Mouse (Mus musculus) testis, adult 2 months (tissue): ENCODE measurements around the gene Tmcc3.

Experiments
- CTCF ChIP-seq: fragments of 200-500 bp; IDR thresholded peaks from 2 replicates; pipeline ENCODE4 v1.5.1; 2012; ENCODE audit warnings: low read depth, mild to moderate bottlenecking, inconsistent platforms, low read length, moderate library complexity; ENCODE audit not compliant: control insufficient read depth, insufficient read depth, insufficient replicate concordance
- POLR2A ChIP-seq: fragments of 200-500 bp; IDR thresholded peaks from 2 replicates; pipeline ENCODE4 v1.6.1; 2012; ENCODE audit warnings: low read depth, mild to moderate bottlenecking, inconsistent platforms, low read length, moderate library complexity; ENCODE audit not compliant: control insufficient read depth

DNA sequence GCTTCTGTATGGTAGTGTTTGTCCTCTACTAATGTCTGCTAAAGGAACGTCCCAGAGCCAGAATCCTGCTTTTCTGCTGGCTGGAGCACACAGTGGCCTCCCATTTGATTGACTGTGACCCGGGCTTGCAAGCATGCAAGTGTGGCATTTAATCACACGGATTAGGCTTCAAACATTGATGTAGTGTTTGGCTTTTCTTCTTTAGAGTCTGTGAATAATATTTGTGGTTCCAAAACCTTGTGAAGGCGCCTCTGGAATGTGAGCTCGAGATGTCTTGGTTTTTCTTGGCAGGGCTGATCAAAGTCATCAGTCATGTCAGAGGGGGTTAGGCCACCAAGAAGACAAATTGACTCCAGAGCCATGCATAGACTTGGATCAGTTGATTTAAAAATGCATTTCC, 79.3 kb downstream of the Tmcc3 start:
- TF ChIP-seq CTCF (no peak), POLR2A (no peak)
